Mouse (Mus musculus) right cerebral cortex, adult 18-20 months (tissue): ENCODE measurements around the gene Wfdc2.

Experiments used
- DNase-seq: peaks from one replicate; pipeline ENCODE4 v3.0.0; 2022; ENCODE audit warnings: mixed read lengths

The Wfdc2 gene

GRCm38 (mm10) chr2:164562391-164563188, at the start of gene Wfdc2:
Gene Wfdc2, plus strand, starts transcription at chr2:164562413.
- no peak for DNase-seq

DNA sequence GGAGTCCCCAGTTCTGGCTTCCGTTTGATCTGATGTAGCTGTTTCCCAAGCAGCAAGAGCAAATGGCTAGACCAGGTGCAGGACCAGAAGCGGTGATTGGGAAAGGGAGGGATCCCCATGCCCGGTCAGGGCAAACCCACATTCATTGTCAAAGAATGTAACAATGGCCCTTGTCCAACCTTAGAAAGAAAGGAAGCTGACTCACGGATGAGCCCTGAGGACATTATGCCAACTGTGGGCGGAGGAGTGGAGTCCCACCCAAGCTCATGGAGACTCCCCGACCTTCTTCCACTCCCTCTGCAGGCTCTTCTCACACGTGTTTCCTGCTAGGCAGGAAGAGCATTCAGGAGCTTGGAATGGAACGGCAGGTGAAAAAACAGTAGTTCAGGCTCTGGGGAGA, 48.8 kb upstream of the Wfdc2 start:
- no peak for DNase-seq

DNA sequence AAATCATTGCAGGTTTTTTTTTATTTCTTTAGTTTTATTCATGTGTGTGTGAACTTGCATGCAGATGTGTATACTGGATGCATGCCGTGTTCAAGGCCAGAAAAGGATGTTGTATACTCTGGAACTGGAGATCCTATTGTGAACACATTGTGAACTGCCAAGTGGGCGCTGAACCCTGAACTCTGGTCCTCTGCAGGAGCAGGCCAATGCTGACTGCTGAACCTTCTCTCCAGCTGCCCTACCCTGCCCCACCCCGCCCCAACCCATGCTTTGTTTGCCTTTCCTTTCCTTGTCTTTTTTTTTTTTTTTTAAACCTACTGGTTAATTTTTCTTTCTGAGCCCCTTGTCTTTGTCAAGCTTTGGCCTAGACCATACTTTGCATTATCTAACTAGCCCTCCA, 47.3 kb upstream of the Wfdc2 start:
- DNase-seq, result no peak

GRCm38 (mm10) chr2:164515897-164516296, 46.3 kb upstream of the Wfdc2 start:
- DNase-seq, result peak; percentile 30

DNA sequence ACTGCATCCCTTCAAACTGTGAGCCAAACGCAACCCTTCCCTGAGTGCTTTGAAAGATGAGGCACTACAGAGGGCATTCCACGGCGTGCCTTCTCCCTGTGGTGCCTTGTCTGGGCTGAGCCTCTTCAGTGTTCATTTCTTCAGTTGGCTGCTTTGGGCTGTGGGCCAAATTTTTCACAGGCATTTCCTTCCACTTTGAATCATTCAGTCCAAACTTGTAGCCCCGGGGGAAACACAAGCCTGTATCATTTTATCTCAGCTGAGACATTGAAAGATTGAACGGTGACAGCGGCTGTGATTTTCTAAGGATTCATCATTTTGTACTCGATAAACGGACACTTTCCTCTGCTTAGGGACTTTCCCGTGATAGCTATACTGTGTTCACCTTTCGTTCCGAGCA, 45.6 kb upstream of the Wfdc2 start:
- DNase-seq, result no peak

DNA sequence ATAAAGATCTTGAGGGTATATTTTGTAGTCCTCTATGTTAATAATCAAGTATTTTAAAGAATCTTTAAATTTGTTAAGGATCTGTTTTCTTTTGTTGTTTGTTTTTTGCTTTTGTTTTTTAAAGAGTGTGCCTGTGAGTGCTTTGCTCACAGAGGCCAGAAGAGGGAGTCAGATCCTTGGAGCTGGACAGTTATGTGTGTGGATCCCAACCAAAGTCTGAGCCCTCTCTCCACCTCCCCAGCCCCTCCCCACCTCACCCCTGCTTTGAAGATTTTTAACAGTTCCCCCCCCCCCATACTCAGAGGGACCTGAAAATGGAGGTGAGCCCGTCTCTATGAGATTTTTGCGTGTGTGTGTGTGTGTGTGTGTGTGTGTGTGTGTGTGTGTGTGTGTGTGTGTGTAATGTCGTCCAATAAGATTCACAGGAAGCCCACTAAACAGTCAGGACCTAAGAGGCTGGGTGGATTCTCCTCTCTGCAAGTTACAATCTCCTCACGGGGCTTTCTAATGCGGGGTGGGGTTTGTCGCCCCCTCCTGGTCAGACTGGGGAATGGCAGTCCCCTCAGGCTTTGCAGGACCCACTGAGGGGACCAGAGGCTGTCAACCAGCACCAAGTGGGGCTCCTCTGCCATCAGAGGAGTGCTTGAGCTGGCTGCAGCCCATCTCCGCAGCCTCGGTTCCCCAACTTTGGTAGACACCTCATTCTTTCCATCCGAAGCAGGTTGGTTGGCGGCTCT, 44.6 kb upstream of the Wfdc2 start:
- DNase-seq, result peak; percentile 32

- DNase-seq, result no peak
These were observed 43.7 kb upstream of the Wfdc2 start for GRCm38 (mm10) chr2:164518266-164519170.

GRCm38 (mm10) chr2:164519171-164519526, 43.1 kb upstream of the Wfdc2 start:
- no peak for DNase-seq

GRCm38 (mm10) chr2:164520782-164521181, 41.4 kb upstream of the Wfdc2 start:
- DNase-seq, result no peak

GRCm38 (mm10) chr2:164521841-164522240, 40.4 kb upstream of the Wfdc2 start:
- peak; percentile 29 for DNase-seq

GRCm38 (mm10) chr2:164522280-164522679, 39.9 kb upstream of the Wfdc2 start:
- DNase-seq, result no peak

DNA sequence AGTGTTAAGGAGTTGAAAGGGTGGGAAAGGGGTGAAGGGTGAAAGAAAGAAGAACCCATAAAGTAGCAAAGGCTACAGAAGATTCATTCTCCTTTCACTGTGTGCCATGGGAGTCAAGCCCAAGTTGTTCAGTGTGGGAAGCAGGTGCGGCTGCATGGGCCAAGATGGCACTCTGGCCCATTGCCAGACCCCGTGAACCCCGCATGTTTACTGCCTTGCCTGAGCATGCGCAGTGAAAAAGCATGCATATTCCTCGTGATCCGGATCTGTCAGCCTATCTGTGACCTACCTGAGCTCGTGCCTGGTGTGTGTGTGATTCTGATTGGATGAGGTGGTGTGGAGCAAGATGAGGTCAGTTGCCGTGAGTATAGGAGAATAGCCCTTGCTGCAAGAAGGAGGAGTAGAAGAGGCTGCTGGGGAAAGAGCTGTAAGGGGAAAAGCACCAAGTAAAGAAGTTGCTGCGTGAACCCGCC, 38.9 kb upstream of the Wfdc2 start:
- DNase-seq, result no peak

DNA sequence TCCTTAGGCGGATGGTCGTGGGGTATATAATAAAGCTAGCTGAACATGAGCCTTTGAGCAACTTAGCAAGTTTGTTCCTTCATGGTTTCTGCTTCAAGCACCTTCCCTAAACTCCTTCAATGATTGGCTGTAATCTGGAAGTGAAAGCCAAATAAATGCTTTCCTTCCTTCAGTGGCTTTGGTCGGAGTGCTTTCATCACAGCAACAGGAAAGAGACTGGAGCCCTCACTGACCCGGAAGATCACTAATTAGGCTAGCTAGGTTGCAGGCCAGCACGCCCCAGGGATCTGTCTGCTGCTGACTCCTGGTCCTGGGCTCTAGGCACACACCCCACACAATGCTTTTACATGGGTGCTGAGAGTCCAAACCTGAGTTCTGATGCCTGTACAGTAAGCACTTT, 33.7 kb upstream of the Wfdc2 start:
- no peak for DNase-seq

DNA sequence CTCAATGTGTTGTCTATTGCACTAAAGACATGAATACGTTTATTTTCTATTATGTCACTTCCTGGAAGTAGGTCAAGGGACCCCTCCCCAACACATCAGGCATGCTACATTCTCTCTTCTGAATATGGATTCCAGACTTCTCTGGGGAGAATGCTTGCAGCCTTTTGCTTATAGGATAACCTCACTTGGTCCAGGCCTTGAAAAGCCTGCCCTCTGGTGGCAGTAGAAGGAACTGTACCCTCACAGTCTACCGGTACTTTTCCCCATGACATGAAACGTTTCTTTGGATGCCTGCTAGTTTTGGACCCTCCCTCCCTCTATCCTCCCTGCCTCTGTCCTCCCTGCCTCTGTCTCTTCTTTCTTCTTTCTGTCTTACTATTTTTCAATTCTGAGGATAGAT, 31.0 kb upstream of the Wfdc2 start:
- peak; percentile 75 for DNase-seq

DNA sequence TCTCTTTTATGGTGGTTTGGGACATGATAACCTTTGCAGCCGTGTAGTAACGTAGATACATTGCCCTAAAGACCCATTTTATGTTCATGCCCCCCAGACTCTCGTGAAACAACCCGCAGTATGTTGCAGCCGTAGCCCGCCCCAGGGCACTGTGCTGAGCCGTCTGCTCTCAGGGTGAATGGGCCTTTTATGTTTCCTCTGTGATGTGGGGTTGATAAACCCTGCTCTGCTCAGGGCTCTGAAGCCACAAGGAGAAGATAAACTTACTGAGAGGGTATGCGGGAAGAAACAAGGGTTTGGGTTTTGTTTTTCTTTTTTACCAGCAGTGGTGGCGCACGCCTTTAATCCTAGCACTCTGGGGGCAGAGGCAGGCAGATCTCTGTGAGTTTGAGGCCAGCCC, 27.9 kb upstream of the Wfdc2 start:
- no peak for DNase-seq

GRCm38 (mm10) chr2:164537003-164537402, 25.2 kb upstream of the Wfdc2 start:
- DNase-seq, result no peak

DNA sequence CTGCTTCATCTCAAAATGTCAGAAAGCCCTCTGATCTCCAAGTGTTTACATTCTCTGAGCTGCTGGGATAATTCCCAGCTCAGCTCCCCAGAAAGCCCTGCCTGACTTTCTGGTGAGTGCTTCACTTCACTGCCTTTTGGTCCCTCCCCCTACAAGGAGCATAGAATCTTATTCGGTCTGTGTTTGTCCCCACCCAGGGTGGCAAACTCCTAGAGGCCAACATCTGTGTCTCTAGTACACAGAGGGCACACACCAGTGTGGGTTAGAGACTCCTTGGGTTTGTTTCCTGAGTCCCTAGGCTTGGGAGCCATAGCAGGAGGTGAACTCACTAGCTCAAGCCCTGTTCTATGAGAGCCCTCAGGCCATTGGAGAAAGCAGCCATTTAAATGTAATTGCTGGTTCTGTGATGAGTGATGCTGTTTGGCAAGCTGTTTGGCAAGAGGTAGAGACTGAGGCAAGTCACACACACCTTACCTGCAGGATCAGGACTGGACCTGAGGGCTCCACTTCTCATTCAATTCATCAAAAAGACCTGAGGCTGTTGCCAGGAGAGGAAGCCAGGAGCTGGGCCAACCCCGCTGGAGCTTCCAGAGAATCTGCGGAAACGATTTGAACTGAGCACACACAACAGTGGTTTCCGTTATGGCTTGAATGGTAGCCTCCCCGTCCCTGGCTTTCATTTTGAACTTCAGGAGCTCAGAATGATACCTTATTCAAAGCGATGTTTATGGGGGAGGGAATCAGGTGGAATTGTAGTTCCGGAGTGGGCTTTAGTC, 21.4 kb upstream of the Wfdc2 start:
- DNase-seq, result no peak

- peak; percentile 82 for DNase-seq
These were observed 20.1 kb upstream of the Wfdc2 start for GRCm38 (mm10) chr2:164542132-164542531.

DNA sequence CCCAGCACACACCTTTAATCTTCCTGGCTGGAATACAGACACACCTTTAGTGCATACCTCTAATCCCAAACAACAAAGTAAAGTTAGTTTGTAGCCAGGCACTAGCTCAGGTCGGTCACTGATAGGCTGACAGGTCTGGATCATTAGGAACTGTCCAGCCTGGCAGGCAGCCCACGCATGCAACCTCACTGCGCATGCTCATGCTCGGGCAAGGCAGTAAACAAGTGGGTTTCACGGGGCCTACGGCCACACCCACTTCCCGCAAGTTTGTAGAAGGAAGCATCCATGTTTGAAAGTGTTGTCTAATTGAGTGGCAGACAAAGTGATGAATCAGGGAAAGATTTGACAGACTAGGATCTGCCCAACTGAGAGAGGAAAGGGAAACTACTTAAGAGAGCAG, 19.6 kb upstream of the Wfdc2 start:
- no peak for DNase-seq

DNA sequence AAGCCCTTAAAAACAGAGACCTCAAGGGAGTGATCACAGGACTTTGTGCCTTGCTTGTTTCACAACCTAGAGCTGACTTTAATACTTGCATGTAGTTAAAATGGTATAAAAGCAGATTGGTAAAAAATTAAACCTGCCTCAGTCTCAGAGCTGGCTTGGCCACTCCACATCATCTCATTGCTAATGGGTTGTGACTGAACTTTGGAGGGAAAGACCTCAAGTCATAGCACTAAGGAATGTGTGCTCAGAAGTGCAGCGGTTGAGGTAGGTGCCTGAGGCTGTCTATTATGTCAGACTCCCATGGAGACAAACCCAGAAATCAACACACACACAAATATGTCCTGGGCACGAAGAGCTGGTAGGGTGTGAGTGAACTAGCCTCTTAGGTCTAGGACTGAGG, 18.5 kb upstream of the Wfdc2 start:
- no peak for DNase-seq

DNA sequence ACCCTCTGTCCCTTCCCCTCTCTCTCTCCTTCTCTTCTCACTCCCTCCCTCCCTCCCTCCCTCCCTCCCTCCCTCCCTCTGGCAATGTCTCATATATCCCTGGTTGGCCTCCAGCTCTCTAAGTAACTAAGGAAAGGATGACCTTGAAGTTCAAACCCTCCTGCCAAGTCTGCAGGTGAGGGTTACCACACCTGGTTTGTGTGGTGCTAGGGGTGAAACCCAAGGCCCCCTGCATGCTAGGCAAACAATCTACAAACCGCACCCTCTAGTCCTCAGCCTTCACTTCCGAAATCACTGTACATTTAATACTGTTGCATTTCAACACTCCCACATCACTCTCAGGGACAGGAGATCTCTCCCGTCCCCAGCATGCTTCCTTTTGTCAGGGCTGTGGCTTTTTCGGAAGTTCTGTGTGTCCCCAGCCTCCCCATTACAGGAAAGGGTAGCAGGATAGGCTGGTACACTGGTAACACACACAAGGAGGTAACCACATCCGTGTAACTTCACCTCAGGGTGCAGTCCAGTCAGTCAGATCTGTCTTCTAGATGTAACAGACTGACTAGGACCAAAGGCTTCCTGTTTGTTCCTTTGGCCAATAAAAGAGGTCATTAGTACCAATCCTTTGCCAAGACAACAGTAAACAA, 17.6 kb upstream of the Wfdc2 start:
- DNase-seq, result no peak

DNA sequence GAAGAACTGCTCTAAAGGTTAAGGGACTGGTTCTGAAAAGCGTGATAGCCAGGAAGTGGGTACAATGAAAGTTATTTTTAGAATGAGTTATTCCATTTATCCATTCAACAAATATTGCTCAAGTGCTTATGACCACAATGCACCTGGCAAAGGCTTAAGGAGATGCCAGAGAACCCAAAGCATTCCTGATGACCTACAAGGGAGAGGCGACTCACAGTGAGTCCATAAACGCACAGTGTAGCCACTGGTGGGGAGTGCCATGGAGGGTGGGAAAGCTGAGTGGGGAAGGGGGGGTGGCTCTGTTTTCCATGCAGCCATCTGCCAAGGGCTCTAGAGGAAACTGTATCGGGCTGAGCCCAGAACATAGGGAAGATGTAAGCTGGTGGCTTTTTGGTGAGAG, 12.9 kb upstream of the Wfdc2 start:
- no peak for DNase-seq
